Mouse (Mus musculus) left cerebral cortex, postnatal 10 days (tissue): Measurements from ENCODE around the gene Map3k7cl. TPM values are rescaled to one million over a fixed set of nuclear protein-coding genes. Genes with fewer than 3 reads are reported as not detected.

Source experiments
- DNase-seq, 2 experiments: peaks; one replicate each; pipeline ENCODE4 v3.0.0; 2021 to 2022; ENCODE audit warnings: low spot score in 2 of 2, mixed read lengths in 1 of 2; ENCODE audit errors: extremely low spot score in 1 of 2
- intact Hi-C: fragments of 180-260 bp; cut with DNase I; formaldehyde crosslinking; loops from one replicate; pipeline ENCODE4 v1.15.1; 2025
- total RNA-seq, 2 experiments: library from RNA; stranded (reverse); gene quantifications; 2 replicates each; pipeline ENCODE4 v1.2.3; 2021

Gene Map3k7cl
- total RNA-seq, 2 experiments from 2014 or later = 0.69 to 1.1 TPM

- intact Hi-C loops = no loop called here
- DNase-seq = no peak
Measured at GRCm38 (mm10) chr16:87582776-87583175, 29.6 kb downstream of the Map3k7cl start.

- DNase-seq = no peak
- intact Hi-C loops = no loop called here
Measured at GRCm38 (mm10) chr16:87584618-87585017, 31.5 kb downstream of the Map3k7cl start.

GRCm38 (mm10) chr16:87585548-87586262 lies 32.6 kb downstream of the Map3k7cl start:
- intact Hi-C loops = no loop called here
- DNase-seq = no peak

- intact Hi-C loops = no loop called here
Measured at GRCm38 (mm10) chr16:87587843-87588242, 34.7 kb downstream of the Map3k7cl start.

GRCm38 (mm10) chr16:87594145-87594544 lies 41.0 kb downstream of the Map3k7cl start:
- no peak for DNase-seq
- intact Hi-C loops = no loop called here

More at GRCm38 (mm10) chr16:87587843-87588242, 34.7 kb downstream of the Map3k7cl start:
- DNase-seq = no peak

GRCm38 (mm10) chr16:87595149-87595548 lies 42.0 kb downstream of the Map3k7cl start:
- intact Hi-C loops = loop anchor here (5.0 kb wide), 1 partner anchor 152 kb away; no protein-coding TSS in a partner anchor
- no peak for DNase-seq

- intact Hi-C loops = loop anchor here (5.0 kb wide), 1 partner anchor 94 kb away; the partner anchor contains the start of gene Bach1
- no peak for DNase-seq
Measured at GRCm38 (mm10) chr16:87602717-87603526, 49.8 kb downstream of the Map3k7cl start.

GRCm38 (mm10) chr16:87604002-87604401 lies 50.9 kb downstream of the Map3k7cl start:
- no peak for DNase-seq

GRCm38 (mm10) chr16:87604883-87605282 lies 51.8 kb downstream of the Map3k7cl start:
- intact Hi-C loops = loop anchor here (5.0 kb wide), 1 partner anchor 92 kb away; the partner anchor contains the start of gene Bach1
- no peak for DNase-seq

More at GRCm38 (mm10) chr16:87604002-87604401, 50.9 kb downstream of the Map3k7cl start:
- intact Hi-C loops = loop anchor here (5.0 kb wide), 1 partner anchor 93 kb away; the partner anchor contains the start of gene Bach1

- intact Hi-C loops = no loop called here
- DNase-seq = no peak
Measured at GRCm38 (mm10) chr16:87607383-87607782, 54.3 kb downstream of the Map3k7cl start.

- intact Hi-C loops = no loop called here
- no peak for DNase-seq
Measured at GRCm38 (mm10) chr16:87607959-87608358, 54.8 kb downstream of the Map3k7cl start.

- no peak for DNase-seq
- intact Hi-C loops = no loop called here
Measured at GRCm38 (mm10) chr16:87610142-87610541, 57.0 kb downstream of the Map3k7cl start.

- no peak for DNase-seq
- intact Hi-C loops = no loop called here
Measured at GRCm38 (mm10) chr16:87610556-87611295, 57.6 kb downstream of the Map3k7cl start.

- no peak for DNase-seq
- intact Hi-C loops = no loop called here
Measured at GRCm38 (mm10) chr16:87611420-87611819, 58.3 kb downstream of the Map3k7cl start.

GRCm38 (mm10) chr16:87612218-87612838 lies 59.2 kb downstream of the Map3k7cl start:
- DNase-seq = no peak
- intact Hi-C loops = no loop called here

- no peak for DNase-seq
- intact Hi-C loops = no loop called here
Measured at GRCm38 (mm10) chr16:87617377-87617776, 64.2 kb downstream of the Map3k7cl start.

GRCm38 (mm10) chr16:87621246-87621645 lies 68.1 kb downstream of the Map3k7cl start:
- no peak for DNase-seq
- intact Hi-C loops = no loop called here

GRCm38 (mm10) chr16:87623881-87624280 lies 70.8 kb downstream of the Map3k7cl start:
- DNase-seq = no peak
- intact Hi-C loops = no loop called here

- no peak for DNase-seq
- intact Hi-C loops = no loop called here
Measured at GRCm38 (mm10) chr16:87624937-87625336, 71.8 kb downstream of the Map3k7cl start.
